Comparison of ENCODE assay signal across 8 mouse cellular contexts in genomic region chr5:76657245-76658083, GRCm38 (mm10). TPM values are rescaled to one million over a fixed set of nuclear protein-coding genes. Genes with fewer than 3 reads are reported as not detected.
DNase-seq lines count a peak whose midpoint lies in the region; ATAC-seq and TF ChIP-seq lines count a peak whose summit lies in the region.

No protein-coding gene starts in this region.

- H3K27ac ChIP-seq in kidney, embryonic 15.5 days, result peak overlapping the region; percentile 86
- no peak overlapping the region for H3K27ac ChIP-seq in liver, adult 2 months (replicated peaks; ENCODE audit: insufficient read depth, low read depth, low read length)
- peak overlapping the region; percentile 97 for H3K27ac ChIP-seq in midbrain, postnatal 0 days (ENCODE audit: low read depth, low read length)
- peak overlapping the region; percentile 67 for H3K27ac ChIP-seq in stomach, embryonic 14.5 days (ENCODE audit: low read length)

- no peak for TF ChIP-seq CTCF in liver, adult 2 months (IDR thresholded peaks at IDR 0.05; ENCODE audit: low read depth, low read length)
- peak; percentile 49 for TF ChIP-seq CTCF in midbrain, postnatal 0 days (IDR thresholded peaks at IDR 0.05)

- peak overlapping the region; percentile 97 for H3K4me2 ChIP-seq in kidney, embryonic 15.5 days
- peak overlapping the region; percentile 82 for H3K4me2 ChIP-seq in midbrain, postnatal 0 days (ENCODE audit: low read depth, low read length, poor library complexity, severe bottlenecking)
- H3K4me2 ChIP-seq in stomach, embryonic 14.5 days (replicated peaks; ENCODE audit: low read depth, low read length), result peak overlapping the region; percentile 83

- no peaks in the 10 kb centered on the region for H3K9me3 ChIP-seq in kidney, embryonic 15.5 days (replicated peaks)
- no peaks in the 10 kb centered on the region for H3K9me3 ChIP-seq in midbrain, postnatal 0 days (ENCODE audit: low read length)
- no peaks in the 10 kb centered on the region for H3K9me3 ChIP-seq in stomach, embryonic 14.5 days (ENCODE audit: control insufficient read depth, low read depth, low read length)

- no peaks in the 10 kb centered on the region for H3K36me3 ChIP-seq in kidney, embryonic 15.5 days
- H3K36me3 ChIP-seq in liver, adult 2 months (ENCODE audit: control insufficient read depth, insufficient read depth, low read length), result no peaks in the 10 kb centered on the region
- no peaks in the 10 kb centered on the region for H3K36me3 ChIP-seq in midbrain, postnatal 0 days (ENCODE audit: insufficient read depth, low read length)
- no peaks in the 10 kb centered on the region for H3K36me3 ChIP-seq in stomach, embryonic 14.5 days (ENCODE audit: control insufficient read depth, insufficient read depth, low read length)

- H3K79me2 ChIP-seq in liver, adult 2 months (ENCODE audit: control insufficient read depth, insufficient read depth, low read length), result no peaks in the 10 kb centered on the region

- peak; percentile 93 for ATAC-seq in kidney, embryonic 15.5 days (replicated peaks; ENCODE audit: low FRiP score)
- ATAC-seq in midbrain, postnatal 0 days (ENCODE audit: low FRiP score), result peak; percentile 93
- ATAC-seq in stomach, embryonic 14.5 days (ENCODE audit: insufficient number of reproducible peaks, insufficient read depth, low FRiP score, low read depth), result peak; percentile 93

- no peak for TF ChIP-seq POLR2A in liver, adult 2 months (IDR thresholded peaks at IDR 0.05; ENCODE audit: extremely low read depth, insufficient read depth, low read length)

- H3K4me3 ChIP-seq in kidney, embryonic 15.5 days (replicated peaks), result peak overlapping the region; percentile 70
- H3K4me3 ChIP-seq in liver, adult 2 months (ENCODE audit: insufficient read depth, low read depth, low read length), result peak overlapping the region; percentile 23; the same call in 1 of the 2 replicates
- H3K4me3 ChIP-seq in midbrain, postnatal 0 days (ENCODE audit: low read depth, low read length), result peak overlapping the region; percentile 93
- peak overlapping the region; percentile 80 for H3K4me3 ChIP-seq in stomach, embryonic 14.5 days (ENCODE audit: low read depth, low read length)

- peak; percentile 6 for DNase-seq in thymus, postnatal 25 days
- no peak for DNase-seq in thymus, postnatal 0 days (ENCODE audit: low spot score)
- DNase-seq in embryo, embryonic 10.5 days (ENCODE audit: low spot score), result peak; percentile 84
- DNase-seq in gastrocnemius, postnatal 14 days, result peak; percentile 62
- no peak for DNase-seq in liver, adult 2 months (ENCODE audit: extremely low read depth, low read depth, low spot score)
- DNase-seq in midbrain, postnatal 0 days (ENCODE audit: low spot score), result peak; percentile 81

- intact Hi-C loops in gastrocnemius, postnatal 14 days (cut with DNase I; ENCODE audit: low total_unique reads), result no loop called here

- H3K9ac ChIP-seq in kidney, embryonic 15.5 days, result peak overlapping the region; percentile 86
- no peak overlapping the region for H3K9ac ChIP-seq in liver, adult 2 months (ENCODE audit: low read depth, low read length)
- H3K9ac ChIP-seq in midbrain, postnatal 0 days (replicated peaks; ENCODE audit: low read length, poor library complexity, severe bottlenecking), result peak overlapping the region; percentile 98
- H3K9ac ChIP-seq in stomach, embryonic 14.5 days (replicated peaks; ENCODE audit: low read depth, low read length), result peak overlapping the region; percentile 77

- under 1% methylated on average over 79 of the region's 80 CpGs for WGBS in kidney, embryonic 15.5 days
- 2% methylated on average over 79 of the region's 80 CpGs for WGBS in liver, adult 2 months
- WGBS in midbrain, postnatal 0 days, result under 1% methylated on average over 52 of the region's 80 CpGs
- WGBS in stomach, embryonic 14.5 days, result under 1% methylated on average over 77 of the region's 80 CpGs

- H3K4me1 ChIP-seq in kidney, embryonic 15.5 days, result peaks cover 17% of the 10 kb centered on the region
- H3K4me1 ChIP-seq in liver, adult 2 months (ENCODE audit: control insufficient read depth, insufficient read depth, low read length), result peaks cover 5% of the 10 kb centered on the region
- H3K4me1 ChIP-seq in midbrain, postnatal 0 days (ENCODE audit: insufficient read depth, low read length), result 0 out of 2 replicates have a peak, but pooled peaks cover 4% of the 10 kb centered on the region
- no peaks in the 10 kb centered on the region for H3K4me1 ChIP-seq in stomach, embryonic 14.5 days (ENCODE audit: control insufficient read depth, insufficient read depth, low read length)

- H3K27me3 ChIP-seq in kidney, embryonic 15.5 days, result 0 out of 2 replicates have a peak, but pooled peaks cover 12% of the 10 kb centered on the region
- H3K27me3 ChIP-seq in liver, adult 2 months (ENCODE audit: control insufficient read depth, insufficient read depth, low read length), result peaks cover 12% of the 10 kb centered on the region
- H3K27me3 ChIP-seq in midbrain, postnatal 0 days (ENCODE audit: insufficient read depth, low read length), result no peaks in the 10 kb centered on the region
- no peaks in the 10 kb centered on the region for H3K27me3 ChIP-seq in stomach, embryonic 14.5 days (ENCODE audit: control insufficient read depth, insufficient read depth, low read length)

RNA-seq across cellular contexts. Expression of gene C530008M17Rik, which starts 1.2 kb away (rescaled TPM):
- 0.33 and 0.99 TPM in 2 replicates for polyA plus RNA-seq in thymus, postnatal 0 days (2015; fragmentation: Nextera tagmentation; extraction: Ambion mirVana)
- total RNA-seq in gastrocnemius, postnatal 14 days (2021), result 1 to 10 TPM; 3.2 to 3.6 TPM
- polyA plus RNA-seq in kidney, embryonic 15.5 days (2015; fragmentation: Nextera tagmentation; extraction: Ambion mirVana), result 17.2 and 17.3 TPM in 2 replicates
- under 0.01 and 0.07 TPM in 2 replicates for total RNA-seq in liver, adult 2 months (2014; rRNA removed)
- polyA plus RNA-seq in liver, adult 2 months (2012; rRNA removed), result 0.01 and 0.02 TPM in 2 replicates
- 68.7 and 86.2 TPM in 2 replicates for total RNA-seq in midbrain, postnatal 0 days (2014; rRNA removed)
- 39.3 and 59.3 TPM in 2 replicates for polyA plus RNA-seq in midbrain, postnatal 0 days (2015; fragmentation: Nextera tagmentation; extraction: Ambion mirVana)
- 16.5 and 21.6 TPM in 2 replicates for polyA plus RNA-seq in stomach, embryonic 14.5 days (2014; fragmentation: Nextera tagmentation; extraction: Ambion mirVana)

Comparison
In these comparisons a context has a peak if more than half of its experiments do, and no peak if none do; other contexts are left out.
1. DNase-seq: peak in thymus, postnatal 25 days (single experiment), embryo, embryonic 10.5 days (single experiment), gastrocnemius, postnatal 14 days (single experiment) and midbrain, postnatal 0 days (single experiment); none in thymus, postnatal 0 days (single experiment) and liver, adult 2 months (single experiment).
2. H3K4me3 ChIP-seq: peak in every context shown above with its lines; median percentile 93 in midbrain, postnatal 0 days; 80 in stomach, embryonic 14.5 days; 70 in kidney, embryonic 15.5 days; 23 in liver, adult 2 months.
3. Peak in every context shown above with its lines, with median percentiles within 50 percentile points of each other: ATAC-seq and H3K4me2 ChIP-seq.